Mouse (Mus musculus): Measurements from ENCODE around the gene Plekhb2. TPM values are rescaled to one million over a fixed set of nuclear protein-coding genes. Genes with fewer than 3 reads are reported as not detected.

Plekhb2 gene
- polyA plus RNA-seq, 1 experiment from 2014 or later: 76.8 TPM

GRCm38 (mm10) chr1:34827900-34828299, 21.9 kb upstream of the Plekhb2 start:
- Histone ChIP-seq H3K27ac (ENCODE audit: low read depth, low read length) (no peak overlapping the region), H3K36me3 (ENCODE audit: control insufficient read depth, insufficient read depth, low read length) (peaks cover 20% of the 10 kb centered on the region; the same call in 1 of the 2 replicates), H3K4me2 (ENCODE audit: low read depth, low read length) (no peak overlapping the region), H3K27me3 (ENCODE audit: control insufficient read depth, insufficient read depth, low read length) (no peaks in the 10 kb centered on the region), H3K4me3 (ENCODE audit: low read depth, low read length) (no peak overlapping the region), H3K9ac (replicated peaks; ENCODE audit: low read depth, low read length) (no peak overlapping the region), H3K4me1 (ENCODE audit: control insufficient read depth, insufficient read depth, low read length) (no peaks in the 10 kb centered on the region; the same call in 1 of the 2 replicates), H3K9me3 (ENCODE audit: control insufficient read depth, low read length) (no peaks in the 10 kb centered on the region)
- 75% methylated on average over 7 of the region's 7 CpGs for WGBS
- 0 out of 2 replicates have a peak, but pooled peaks have one; percentile 19 for ATAC-seq (ENCODE audit: low read depth)

- Histone ChIP-seq H3K4me1 (ENCODE audit: control insufficient read depth, insufficient read depth, low read length) (peaks cover 3% of the 10 kb centered on the region; the same call in 1 of the 2 replicates), H3K9me3 (ENCODE audit: control insufficient read depth, low read length) (no peaks in the 10 kb centered on the region), H3K36me3 (ENCODE audit: control insufficient read depth, insufficient read depth, low read length) (peaks cover 17% of the 10 kb centered on the region; the same call in 1 of the 2 replicates), H3K27me3 (ENCODE audit: control insufficient read depth, insufficient read depth, low read length) (no peaks in the 10 kb centered on the region), H3K9ac (replicated peaks; ENCODE audit: low read depth, low read length) (no peak overlapping the region), H3K4me2 (ENCODE audit: low read depth, low read length) (no peak overlapping the region), H3K4me3 (ENCODE audit: low read depth, low read length) (no peak overlapping the region), H3K27ac (ENCODE audit: low read depth, low read length) (no peak overlapping the region)
- 95% methylated on average over 5 of the region's 5 CpGs for WGBS
- ATAC-seq (ENCODE audit: low read depth): no peak
Measured at GRCm38 (mm10) chr1:34828528-34829294, 21.1 kb upstream of the Plekhb2 start.

GRCm38 (mm10) chr1:34830934-34831333, 18.8 kb upstream of the Plekhb2 start:
- H3K4me3 ChIP-seq (ENCODE audit: low read depth, low read length): no peak overlapping the region

GRCm38 (mm10) chr1:34831381-34831780, 18.4 kb upstream of the Plekhb2 start:
- WGBS: 79% methylated on average over 1 of the region's 1 CpGs
- Histone ChIP-seq H3K4me3 (ENCODE audit: low read depth, low read length) (no peak overlapping the region), H3K4me1 (ENCODE audit: control insufficient read depth, insufficient read depth, low read length) (peaks cover 3% of the 10 kb centered on the region; the same call in 1 of the 2 replicates), H3K4me2 (ENCODE audit: low read depth, low read length) (no peak overlapping the region), H3K9me3 (ENCODE audit: control insufficient read depth, low read length) (no peaks in the 10 kb centered on the region), H3K9ac (replicated peaks; ENCODE audit: low read depth, low read length) (no peak overlapping the region), H3K36me3 (ENCODE audit: control insufficient read depth, insufficient read depth, low read length) (peaks cover 28% of the 10 kb centered on the region; the same call in 1 of the 2 replicates), H3K27ac (ENCODE audit: low read depth, low read length) (no peak overlapping the region), H3K27me3 (ENCODE audit: control insufficient read depth, insufficient read depth, low read length) (no peaks in the 10 kb centered on the region)
- no peak for ATAC-seq (ENCODE audit: low read depth)

More at GRCm38 (mm10) chr1:34830934-34831333, 18.8 kb upstream of the Plekhb2 start:
- Histone ChIP-seq H3K27ac (ENCODE audit: low read depth, low read length) (no peak overlapping the region), H3K4me1 (ENCODE audit: control insufficient read depth, insufficient read depth, low read length) (peaks cover 3% of the 10 kb centered on the region; the same call in 1 of the 2 replicates), H3K9me3 (ENCODE audit: control insufficient read depth, low read length) (no peaks in the 10 kb centered on the region), H3K27me3 (ENCODE audit: control insufficient read depth, insufficient read depth, low read length) (no peaks in the 10 kb centered on the region), H3K36me3 (ENCODE audit: control insufficient read depth, insufficient read depth, low read length) (peaks cover 24% of the 10 kb centered on the region; the same call in 1 of the 2 replicates), H3K4me2 (ENCODE audit: low read depth, low read length) (no peak overlapping the region), H3K9ac (replicated peaks; ENCODE audit: low read depth, low read length) (no peak overlapping the region)
- WGBS: 76% methylated on average over 2 of the region's 2 CpGs
- ATAC-seq (ENCODE audit: low read depth): no peak

GRCm38 (mm10) chr1:34834904-34835303, 14.9 kb upstream of the Plekhb2 start:
- WGBS: 90% methylated on average over 2 of the region's 2 CpGs
- Histone ChIP-seq H3K4me2 (ENCODE audit: low read depth, low read length) (no peak overlapping the region), H3K4me3 (ENCODE audit: low read depth, low read length) (no peak overlapping the region), H3K36me3 (ENCODE audit: control insufficient read depth, insufficient read depth, low read length) (peaks cover 17% of the 10 kb centered on the region; the same call in 1 of the 2 replicates), H3K9ac (replicated peaks; ENCODE audit: low read depth, low read length) (no peak overlapping the region), H3K9me3 (ENCODE audit: control insufficient read depth, low read length) (no peaks in the 10 kb centered on the region), H3K4me1 (ENCODE audit: control insufficient read depth, insufficient read depth, low read length) (peaks cover 8% of the 10 kb centered on the region; the same call in 1 of the 2 replicates), H3K27me3 (ENCODE audit: control insufficient read depth, insufficient read depth, low read length) (no peaks in the 10 kb centered on the region), H3K27ac (ENCODE audit: low read depth, low read length) (no peak overlapping the region)
- ATAC-seq (ENCODE audit: low read depth): no peak

GRCm38 (mm10) chr1:34837951-34838689, 11.7 kb upstream of the Plekhb2 start:
- H3K9ac ChIP-seq (replicated peaks; ENCODE audit: low read depth, low read length): no peak overlapping the region
- no peak overlapping the region for H3K4me3 ChIP-seq (ENCODE audit: low read depth, low read length)
- H3K4me1 ChIP-seq (ENCODE audit: control insufficient read depth, insufficient read depth, low read length): peaks cover 25% of the 10 kb centered on the region
- no peaks in the 10 kb centered on the region for H3K27me3 ChIP-seq (ENCODE audit: control insufficient read depth, insufficient read depth, low read length)
- H3K4me2 ChIP-seq (ENCODE audit: low read depth, low read length): no peak overlapping the region
- ATAC-seq (ENCODE audit: low read depth): no peak
- no peak overlapping the region for H3K27ac ChIP-seq (ENCODE audit: low read depth, low read length)
- peaks cover 17% of the 10 kb centered on the region; the same call in 1 of the 2 replicates for H3K36me3 ChIP-seq (ENCODE audit: control insufficient read depth, insufficient read depth, low read length)
- no peaks in the 10 kb centered on the region for H3K9me3 ChIP-seq (ENCODE audit: control insufficient read depth, low read length)
- 71% methylated on average over 6 of the region's 6 CpGs for WGBS

- peaks cover 23% of the 10 kb centered on the region for H3K4me1 ChIP-seq (ENCODE audit: control insufficient read depth, insufficient read depth, low read length)
- ATAC-seq (ENCODE audit: low read depth): no peak
- H3K27ac ChIP-seq (ENCODE audit: low read depth, low read length): no peak overlapping the region
- H3K36me3 ChIP-seq (ENCODE audit: control insufficient read depth, insufficient read depth, low read length): peaks cover 15% of the 10 kb centered on the region; the same call in 1 of the 2 replicates
- H3K9ac ChIP-seq (replicated peaks; ENCODE audit: low read depth, low read length): no peak overlapping the region
- H3K27me3 ChIP-seq (ENCODE audit: control insufficient read depth, insufficient read depth, low read length): no peaks in the 10 kb centered on the region
- no peak overlapping the region for H3K4me3 ChIP-seq (ENCODE audit: low read depth, low read length)
- no peak overlapping the region for H3K4me2 ChIP-seq (ENCODE audit: low read depth, low read length)
- 58% methylated on average over 12 of the region's 12 CpGs for WGBS
- no peaks in the 10 kb centered on the region for H3K9me3 ChIP-seq (ENCODE audit: control insufficient read depth, low read length)
Measured at GRCm38 (mm10) chr1:34839241-34839640, 10.5 kb upstream of the Plekhb2 start.

- Histone ChIP-seq H3K27me3 (ENCODE audit: control insufficient read depth, insufficient read depth, low read length) (no peaks in the 10 kb centered on the region), H3K36me3 (ENCODE audit: control insufficient read depth, insufficient read depth, low read length) (no peaks in the 10 kb centered on the region), H3K4me3 (ENCODE audit: low read depth, low read length) (peak overlapping the region; percentile 72), H3K9me3 (ENCODE audit: control insufficient read depth, low read length) (no peaks in the 10 kb centered on the region), H3K9ac (replicated peaks; ENCODE audit: low read depth, low read length) (peak overlapping the region; percentile 88), H3K4me2 (ENCODE audit: low read depth, low read length) (peak overlapping the region; percentile 87), H3K4me1 (ENCODE audit: control insufficient read depth, insufficient read depth, low read length) (peaks cover 23% of the 10 kb centered on the region), H3K27ac (ENCODE audit: low read depth, low read length) (peak overlapping the region; percentile 95; the same call in 1 of the 2 replicates)
- 2% methylated on average over 12 of the region's 12 CpGs for WGBS
- no peak for ATAC-seq (ENCODE audit: low read depth)
Measured at GRCm38 (mm10) chr1:34841709-34842388, 7.9 kb upstream of the Plekhb2 start.

Measured in neural tube, embryonic 14.5 days (tissue).